Mouse (Mus musculus) hindlimb bud, embryonic 11.5 days (tissue): ENCODE data around the gene Ccnj.

Source experiments
- DNase-seq: peaks from one replicate; pipeline ENCODE4 v3.0.0-alpha.2; 2012; ENCODE audit warnings: low read depth, low spot score; ENCODE audit errors: extremely low spot score

Gene Ccnj

GRCm38 (mm10) chr19:40830703-40831415, at the start of gene Ccnj:
Gene Ccnj (plus strand): TSS chr19:40831279.
- DNase-seq: no peak

- no peak for DNase-seq
These were observed 42.9 kb upstream of the Ccnj start for GRCm38 (mm10) chr19:40788004-40788714.

GRCm38 (mm10) chr19:40788715-40789084, 42.4 kb upstream of the Ccnj start:
- no peak for DNase-seq

- no peak for DNase-seq
These were observed 25.8 kb upstream of the Ccnj start for GRCm38 (mm10) chr19:40805176-40805737.

- DNase-seq: no peak
These were observed 21.2 kb upstream of the Ccnj start for GRCm38 (mm10) chr19:40809858-40810257.

GRCm38 (mm10) chr19:40811840-40812239, 19.2 kb upstream of the Ccnj start:
- no peak for DNase-seq

GRCm38 (mm10) chr19:40812778-40813177, 18.3 kb upstream of the Ccnj start:
- DNase-seq: no peak

- no peak for DNase-seq
These were observed 17.7 kb upstream of the Ccnj start for GRCm38 (mm10) chr19:40813385-40813784.

GRCm38 (mm10) chr19:40815645-40816183, 15.4 kb upstream of the Ccnj start:
- no peak for DNase-seq

- DNase-seq: no peak
These were observed 13.1 kb upstream of the Ccnj start for GRCm38 (mm10) chr19:40817901-40818532.

GRCm38 (mm10) chr19:40818764-40819163, 12.3 kb upstream of the Ccnj start:
- no peak for DNase-seq

GRCm38 (mm10) chr19:40821306-40821825, 9.7 kb upstream of the Ccnj start:
- no peak for DNase-seq

- DNase-seq: no peak
These were observed 5.4 kb upstream of the Ccnj start for GRCm38 (mm10) chr19:40825636-40826035.

GRCm38 (mm10) chr19:40826735-40827134, 4.3 kb upstream of the Ccnj start:
- no peak for DNase-seq

- no peak for DNase-seq
These were observed 881 bp upstream of the Ccnj start for GRCm38 (mm10) chr19:40830198-40830597.

- no peak for DNase-seq
These were observed 530 bp downstream of the Ccnj start for GRCm38 (mm10) chr19:40831416-40832201.

- DNase-seq: no peak
These were observed 1.3 kb downstream of the Ccnj start for GRCm38 (mm10) chr19:40832361-40832760.

- DNase-seq: no peak
These were observed 3.4 kb downstream of the Ccnj start for GRCm38 (mm10) chr19:40834436-40834835.

GRCm38 (mm10) chr19:40838205-40838604, 7.1 kb downstream of the Ccnj start:
- no peak for DNase-seq

GRCm38 (mm10) chr19:40840303-40840702, 9.2 kb downstream of the Ccnj start:
- DNase-seq: no peak
